Mouse (Mus musculus): Measurements from ENCODE around the gene Kcnq1.

Kcnq1 gene

DNA sequence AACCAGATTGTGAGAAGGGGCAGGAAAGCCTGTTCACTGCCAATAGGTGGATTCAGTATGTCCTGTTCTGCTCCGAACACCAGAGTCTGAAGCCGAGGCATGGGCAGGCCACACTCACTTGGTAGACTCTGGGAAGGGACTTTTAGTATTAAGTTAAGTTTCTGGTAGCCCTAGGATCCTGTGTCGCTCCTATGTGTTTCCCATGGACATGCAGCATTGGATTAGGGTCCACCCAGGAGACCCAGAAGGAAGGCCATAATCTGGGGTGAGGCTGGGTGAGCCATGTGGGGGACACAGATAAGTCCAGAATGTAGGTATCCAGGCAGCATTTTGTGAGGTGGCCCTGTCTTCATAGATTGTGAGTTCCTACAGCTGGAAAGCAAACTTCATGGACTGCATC, 81.0 kb downstream of the Kcnq1 start:
- no peak for DNase-seq

DNA sequence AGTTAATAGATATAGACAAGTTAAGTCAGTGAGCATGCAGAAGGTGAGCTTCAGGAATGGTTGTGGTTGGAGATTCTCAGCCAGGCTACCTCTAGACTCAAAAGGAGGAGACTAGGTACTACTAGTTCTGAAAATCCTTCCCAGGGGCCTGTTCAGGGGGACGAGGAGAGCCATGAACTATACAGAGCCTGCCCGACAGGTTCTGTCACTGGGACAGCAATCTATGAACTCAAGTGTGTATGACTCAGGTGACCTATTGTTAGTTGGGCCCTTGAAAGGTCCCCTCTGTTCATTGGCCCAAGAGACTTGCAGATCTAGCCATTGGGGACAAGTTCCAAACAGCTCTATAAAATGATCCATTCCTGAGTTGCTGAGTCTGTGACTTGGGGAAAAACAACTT, 82.4 kb downstream of the Kcnq1 start:
- no peak for DNase-seq

DNA sequence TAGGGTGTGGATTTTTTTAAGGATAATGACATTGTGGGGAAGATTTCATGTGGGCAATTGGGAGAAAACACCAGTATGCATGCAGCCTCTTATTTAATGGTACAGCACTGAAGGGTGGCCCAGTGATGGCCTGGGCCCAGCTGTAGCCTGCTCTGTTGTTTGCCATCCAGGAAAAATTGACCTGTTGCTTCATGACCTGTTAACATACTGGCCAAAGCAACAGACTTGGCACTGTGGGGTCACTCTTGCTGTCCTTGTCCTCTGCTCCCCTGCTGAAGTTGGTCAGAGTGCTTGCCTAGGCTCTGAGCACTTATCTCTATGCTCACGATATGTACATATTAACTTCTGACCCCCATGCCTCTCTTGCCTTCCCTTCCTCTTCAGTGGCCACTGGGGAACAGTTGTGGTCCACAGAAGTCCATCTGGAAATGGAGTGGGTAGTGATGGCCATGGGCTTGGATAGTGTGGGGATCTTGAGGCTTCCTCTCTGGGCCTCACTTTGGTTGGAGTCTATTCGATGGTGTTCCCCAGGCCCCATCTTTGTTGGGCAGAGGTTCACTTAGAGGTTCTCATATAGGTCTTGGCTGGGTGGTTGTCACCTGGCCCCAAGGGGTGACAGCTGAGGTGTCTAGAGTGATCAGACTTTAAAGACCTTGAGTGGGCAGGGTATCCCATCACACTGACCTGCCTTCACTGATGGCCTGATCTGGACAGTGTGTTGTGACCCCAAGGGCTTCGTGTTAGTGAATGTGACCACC, 84.0 kb downstream of the Kcnq1 start:
- no peak for DNase-seq

DNA sequence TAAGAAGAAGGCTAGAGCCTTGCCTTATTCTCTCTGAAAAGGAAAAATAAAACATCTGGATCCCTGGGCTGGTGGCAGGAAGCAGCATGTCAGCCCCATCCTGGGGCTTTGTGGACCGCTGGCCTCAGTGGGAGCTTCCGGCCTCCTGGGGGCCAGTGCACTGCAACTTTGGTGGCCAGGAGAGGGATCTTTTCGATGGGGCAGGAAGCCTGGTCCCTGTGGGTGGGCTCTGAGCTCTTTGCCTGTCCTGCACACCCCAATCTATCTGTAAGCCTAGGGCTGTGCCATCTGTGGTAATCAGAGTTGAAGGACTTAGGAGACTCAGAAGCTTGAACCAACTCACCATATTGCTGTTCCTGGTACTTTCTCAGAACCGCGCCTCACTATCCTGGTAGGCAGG, 84.7 kb downstream of the Kcnq1 start:
- no peak for DNase-seq

DNA sequence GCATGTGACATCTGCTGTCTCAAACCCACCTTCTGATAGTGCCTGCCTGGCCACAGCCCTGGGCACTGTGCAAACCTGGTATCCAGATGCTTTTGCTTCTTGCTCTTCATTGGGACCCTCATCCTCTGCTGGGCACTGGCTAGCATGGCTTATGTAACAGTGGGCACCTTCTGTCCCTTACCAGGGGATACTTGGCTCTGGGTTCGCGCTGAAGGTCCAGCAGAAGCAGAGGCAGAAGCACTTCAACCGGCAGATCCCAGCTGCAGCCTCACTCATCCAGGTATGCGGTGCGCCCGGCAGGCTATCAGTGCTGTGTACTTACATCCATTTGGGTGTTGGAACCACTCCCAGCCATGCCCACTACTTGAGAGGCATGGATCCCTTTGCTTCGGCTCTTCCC, 86.2 kb downstream of the Kcnq1 start:
- no peak for DNase-seq

DNA sequence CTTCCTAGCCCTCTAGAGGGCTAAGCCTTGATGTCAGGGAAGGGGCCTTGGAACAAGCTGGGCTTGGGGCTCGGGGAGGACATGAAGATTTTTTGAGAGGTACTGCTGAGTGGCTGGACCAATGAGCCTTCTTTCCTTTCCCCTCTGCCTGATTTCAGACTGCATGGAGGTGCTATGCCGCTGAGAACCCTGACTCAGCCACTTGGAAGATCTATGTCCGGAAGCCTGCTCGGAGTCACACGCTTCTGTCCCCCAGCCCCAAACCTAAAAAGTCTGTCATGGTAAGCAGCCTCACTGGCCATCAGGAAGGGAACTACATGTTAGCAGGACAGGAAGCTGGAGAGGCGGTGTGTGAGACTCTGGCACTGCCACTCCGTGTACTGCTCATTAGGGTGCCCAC, 87.9 kb downstream of the Kcnq1 start:
- no peak for DNase-seq

DNA sequence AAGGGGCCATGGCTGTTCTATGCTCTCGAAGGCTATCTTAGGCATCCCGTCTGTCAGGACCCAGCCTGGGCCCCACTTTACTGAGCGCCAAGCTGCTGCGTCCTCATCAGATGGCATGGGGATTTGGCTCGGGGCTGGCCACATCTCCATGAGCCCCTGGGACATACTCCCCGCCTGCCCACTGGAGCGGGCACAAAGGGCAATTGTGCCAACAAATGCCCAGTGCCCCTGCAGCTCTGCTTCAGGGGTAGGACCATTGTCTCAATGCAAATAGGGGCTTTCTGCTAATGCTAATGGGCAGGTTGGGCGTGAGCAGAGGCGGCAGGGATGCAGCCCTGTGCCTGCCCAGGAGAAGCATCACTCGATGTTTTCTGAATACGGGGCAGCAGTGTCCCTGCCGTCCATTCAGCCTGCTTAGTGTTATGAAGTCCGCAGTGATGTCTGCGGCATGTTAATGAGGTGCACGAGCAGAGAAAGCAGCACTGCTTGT, 91.8 kb downstream of the Kcnq1 start:
- no peak for DNase-seq

DNA sequence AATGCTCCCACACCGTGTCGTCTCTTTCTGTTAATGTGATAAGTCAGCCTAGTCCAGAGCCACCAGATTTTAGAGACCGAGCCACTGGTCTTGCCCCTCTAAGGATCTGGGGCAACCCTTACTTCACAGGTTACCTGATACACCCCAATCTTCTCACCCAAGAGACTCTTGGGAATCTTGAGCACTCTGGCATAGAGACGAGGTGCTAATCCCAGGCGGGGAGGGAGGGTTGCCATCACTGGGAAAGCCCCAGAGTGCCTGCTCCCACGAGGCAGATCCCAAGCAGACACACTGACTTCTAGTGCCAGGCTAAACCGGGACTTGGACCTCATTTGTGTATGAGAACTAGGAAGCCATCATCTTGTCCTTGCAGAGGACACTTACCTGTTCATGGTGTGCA, 92.3 kb downstream of the Kcnq1 start:
- no peak for DNase-seq

DNA sequence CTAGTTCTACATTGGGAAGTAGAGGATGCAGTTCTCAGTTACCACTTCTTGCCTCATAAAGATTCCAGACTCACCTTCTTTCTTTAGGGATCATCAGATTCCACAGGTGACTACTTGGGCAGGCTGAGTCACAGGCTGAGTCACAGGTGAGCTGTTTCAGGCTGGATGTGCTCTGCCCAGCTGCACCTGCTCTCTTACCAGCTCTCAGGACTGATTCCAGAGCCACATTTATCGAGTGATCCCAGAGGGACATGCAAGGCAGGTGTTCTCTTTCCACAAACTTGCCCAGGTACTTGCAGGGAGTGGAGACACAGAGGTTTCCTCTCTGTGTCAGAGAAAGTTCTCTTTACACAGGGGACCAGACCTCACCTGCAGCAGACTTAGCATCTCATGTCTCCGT, 95.1 kb downstream of the Kcnq1 start:
- no peak for DNase-seq

DNA sequence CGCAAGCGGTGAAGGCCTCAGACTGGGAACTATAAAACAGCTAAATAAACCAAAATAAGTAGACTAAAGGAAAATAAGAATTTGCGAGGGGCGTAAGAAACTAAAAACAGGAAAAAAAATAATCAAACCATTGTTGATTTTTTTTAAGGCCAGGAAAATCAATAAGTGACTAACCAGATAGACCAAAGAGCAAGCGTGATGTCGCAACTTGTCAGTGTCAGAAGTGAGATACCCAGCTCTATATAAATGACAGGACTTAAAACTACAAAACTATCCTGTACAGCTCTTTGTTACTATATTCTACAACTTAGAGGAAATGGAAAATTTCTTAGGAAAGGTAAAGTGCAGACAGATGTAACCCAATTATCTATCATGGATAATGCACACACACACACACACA, 97.7 kb downstream of the Kcnq1 start:
- DNase-seq, result no peak

DNA sequence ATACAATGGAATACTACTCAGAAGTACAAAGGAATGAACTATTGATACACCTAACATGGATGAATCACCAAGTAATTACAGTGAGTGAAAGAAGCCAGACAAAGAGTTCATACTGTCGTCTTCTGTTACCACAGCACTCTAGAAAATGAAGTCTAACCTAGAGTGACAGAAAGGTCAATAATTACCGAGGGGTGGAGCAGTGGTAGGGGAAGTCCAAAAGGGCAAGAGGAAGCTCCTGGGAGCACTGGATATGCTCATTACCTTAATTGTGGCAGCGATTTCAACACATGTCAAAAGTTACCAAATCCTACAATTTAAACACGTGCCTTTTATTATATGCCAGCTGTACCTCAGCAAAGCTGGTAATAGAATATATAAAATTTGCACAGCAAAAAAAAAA, 100.9 kb downstream of the Kcnq1 start:
- DNase-seq, result no peak

DNA sequence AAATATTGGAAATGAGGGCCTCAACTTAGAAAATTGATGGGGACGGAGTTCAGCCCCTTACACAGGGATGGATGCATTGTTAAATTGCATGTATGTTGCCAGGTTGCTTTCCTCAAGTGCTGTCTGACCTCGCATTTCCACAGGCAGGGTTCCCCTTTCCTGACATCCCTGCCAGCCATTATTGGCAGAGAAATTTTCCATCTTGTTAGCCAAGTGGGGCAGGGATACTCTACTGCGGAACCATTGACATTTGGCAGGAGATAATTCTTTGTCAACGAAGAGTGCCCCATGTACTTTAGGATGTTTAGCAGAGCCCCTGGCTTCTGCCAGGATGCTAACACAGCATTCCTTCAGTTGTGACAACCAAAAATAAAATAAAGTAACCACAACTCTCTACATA, 104.6 kb downstream of the Kcnq1 start:
- no peak for DNase-seq

DNA sequence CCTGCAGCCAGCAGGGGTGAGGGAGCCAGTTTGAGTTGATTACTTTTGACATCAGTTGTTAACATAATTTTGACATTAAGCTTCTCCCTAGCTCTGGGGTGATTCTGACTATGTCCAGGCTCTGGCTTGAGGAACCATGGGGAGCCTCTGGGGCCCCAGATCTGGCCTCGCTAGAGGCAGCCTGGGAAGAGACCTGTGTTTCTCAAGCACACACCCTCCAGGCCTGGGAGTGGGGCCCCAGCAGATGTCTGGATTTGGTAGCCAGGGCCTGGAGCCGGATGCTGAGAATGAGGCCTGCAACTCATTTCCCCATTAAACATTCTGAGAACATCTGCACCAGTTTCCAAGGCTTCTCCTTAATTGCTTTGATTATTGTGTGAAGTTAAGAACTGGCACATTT, 145.0 kb downstream of the Kcnq1 start:
- DNase-seq, result no peak

DNA sequence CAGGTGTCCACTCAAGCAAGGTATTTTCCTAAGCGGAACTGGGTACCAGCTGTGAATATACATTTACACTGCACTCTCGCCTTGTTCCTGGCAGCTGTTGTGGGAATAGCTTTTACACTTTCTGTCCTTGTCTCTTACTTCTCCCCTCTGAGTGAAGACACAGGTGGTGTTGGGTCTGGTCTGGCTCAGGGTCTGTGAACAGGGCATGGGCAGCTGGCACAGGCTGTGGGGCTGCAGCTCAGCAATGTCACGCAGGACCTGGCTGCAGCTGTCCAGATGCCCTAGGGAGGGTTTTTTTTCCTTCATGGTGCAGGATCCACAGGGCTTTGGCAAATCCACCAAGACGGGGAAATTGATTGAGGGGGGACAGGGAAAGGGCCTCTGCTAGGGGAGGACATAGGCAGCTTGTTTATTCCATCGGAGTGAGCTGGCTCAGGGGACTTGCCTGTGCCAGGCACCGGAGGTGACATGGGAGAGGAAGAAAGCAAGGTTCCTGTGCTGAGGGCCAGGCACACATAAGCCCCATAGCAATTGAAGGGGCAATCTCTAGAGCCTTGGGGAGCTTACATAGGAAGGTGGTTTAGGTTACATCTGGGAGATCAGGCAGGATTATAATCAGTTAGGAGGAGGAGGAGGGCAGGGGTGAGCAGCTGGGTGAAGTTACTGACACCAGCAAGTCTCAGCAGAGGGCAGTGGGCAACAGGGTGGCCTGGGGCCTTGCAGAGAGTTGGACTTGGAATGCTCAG, 147.1 kb downstream of the Kcnq1 start:
- DNase-seq, result no peak

DNA sequence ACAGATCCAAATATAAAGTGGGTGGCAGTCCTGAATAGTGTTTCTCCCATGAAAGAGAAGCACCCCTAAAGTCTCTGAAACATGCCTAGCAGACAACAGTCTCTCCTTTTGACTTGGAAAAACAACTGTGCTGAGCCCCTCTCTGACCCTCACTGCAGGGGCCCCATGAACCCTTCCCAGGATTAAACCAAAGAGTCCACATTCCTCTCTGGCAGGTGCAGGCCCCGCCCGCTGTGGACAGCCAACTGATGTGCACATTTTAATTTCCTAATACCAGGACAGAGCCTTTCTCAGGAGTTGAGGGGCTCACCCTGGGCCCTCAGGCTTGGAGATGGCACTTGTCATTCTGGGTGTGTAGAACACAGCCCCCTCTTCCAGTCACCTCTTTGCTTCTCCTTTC, 148.7 kb downstream of the Kcnq1 start:
- DNase-seq, result no peak

DNA sequence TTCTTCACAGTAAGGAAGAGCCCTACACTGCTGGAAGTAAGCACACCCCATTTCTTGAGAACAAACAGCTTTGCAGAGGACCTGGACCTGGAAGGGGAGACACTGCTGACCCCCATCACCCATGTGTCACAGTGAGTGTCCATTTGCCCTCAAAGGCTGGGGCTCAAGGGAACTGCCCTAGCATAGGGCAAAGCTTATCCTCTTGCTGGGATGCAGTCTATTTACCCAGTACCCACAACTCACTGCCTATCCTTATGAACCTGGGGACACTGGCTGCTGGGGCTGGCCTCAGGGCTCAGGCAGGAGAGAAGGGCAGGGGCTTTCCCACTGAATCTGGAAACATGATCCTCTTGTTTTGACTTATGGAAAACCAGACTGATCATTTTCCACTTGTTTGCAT, 155.1 kb downstream of the Kcnq1 start:
- no peak for DNase-seq

DNA sequence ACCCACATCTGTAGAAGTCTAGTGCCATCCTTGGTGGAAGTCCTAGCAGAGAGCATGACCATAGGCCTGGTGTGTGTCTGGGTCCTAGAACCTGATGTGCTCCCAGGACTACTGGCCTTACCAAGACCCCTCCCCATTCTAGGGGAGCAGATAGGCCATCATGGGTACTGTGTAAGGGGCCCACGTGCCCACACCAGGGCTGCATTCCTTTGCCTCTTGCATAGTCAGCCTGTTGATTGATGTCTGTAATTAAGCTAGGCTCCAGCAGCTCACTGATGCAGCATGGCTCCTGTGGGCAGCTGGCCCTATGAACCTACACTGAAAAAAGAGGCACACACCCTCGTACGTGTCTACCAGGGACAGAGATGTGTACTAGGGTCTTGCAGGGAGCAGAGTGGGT, 157.4 kb downstream of the Kcnq1 start:
- DNase-seq, result no peak

DNA sequence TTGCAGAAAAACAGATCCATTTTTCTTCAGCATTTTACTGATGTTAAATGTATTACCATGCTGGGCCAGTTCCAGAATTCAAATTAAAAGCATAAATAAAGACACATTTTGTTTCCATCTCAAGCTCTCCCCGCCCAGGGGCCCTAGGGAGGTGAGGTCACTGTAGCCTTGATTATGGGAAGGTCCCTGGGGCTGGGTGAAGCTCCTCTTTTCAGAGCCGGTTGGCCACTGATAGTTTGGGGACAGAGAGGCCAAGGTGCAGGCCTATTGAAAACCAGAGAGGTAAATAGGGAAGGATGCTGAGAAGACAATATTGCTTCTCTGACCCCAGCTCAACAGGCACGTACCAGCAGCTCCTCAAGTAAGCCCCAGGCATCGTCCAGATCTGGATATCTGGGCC, 157.8 kb downstream of the Kcnq1 start:
- DNase-seq, result no peak

DNA sequence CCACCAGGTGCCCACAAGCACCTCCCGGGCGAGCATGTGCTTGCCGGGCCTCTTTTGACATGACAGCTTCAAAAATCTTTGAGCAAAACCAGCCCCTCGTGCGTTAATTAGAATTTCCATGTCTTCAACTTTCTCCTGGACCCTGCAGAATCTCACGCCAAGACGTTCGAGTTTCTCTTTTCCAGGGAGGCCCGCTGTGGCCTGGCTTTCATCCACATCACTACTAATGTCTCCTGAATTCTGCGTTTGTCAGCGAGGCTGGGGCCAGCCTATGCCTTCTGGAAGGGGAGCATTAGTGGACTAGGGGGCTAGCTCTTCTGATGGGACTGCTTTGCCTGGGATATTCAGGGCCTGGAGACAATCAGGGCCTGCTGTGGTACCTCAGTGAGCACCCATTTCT, 159.2 kb downstream of the Kcnq1 start:
- no peak for DNase-seq

DNA sequence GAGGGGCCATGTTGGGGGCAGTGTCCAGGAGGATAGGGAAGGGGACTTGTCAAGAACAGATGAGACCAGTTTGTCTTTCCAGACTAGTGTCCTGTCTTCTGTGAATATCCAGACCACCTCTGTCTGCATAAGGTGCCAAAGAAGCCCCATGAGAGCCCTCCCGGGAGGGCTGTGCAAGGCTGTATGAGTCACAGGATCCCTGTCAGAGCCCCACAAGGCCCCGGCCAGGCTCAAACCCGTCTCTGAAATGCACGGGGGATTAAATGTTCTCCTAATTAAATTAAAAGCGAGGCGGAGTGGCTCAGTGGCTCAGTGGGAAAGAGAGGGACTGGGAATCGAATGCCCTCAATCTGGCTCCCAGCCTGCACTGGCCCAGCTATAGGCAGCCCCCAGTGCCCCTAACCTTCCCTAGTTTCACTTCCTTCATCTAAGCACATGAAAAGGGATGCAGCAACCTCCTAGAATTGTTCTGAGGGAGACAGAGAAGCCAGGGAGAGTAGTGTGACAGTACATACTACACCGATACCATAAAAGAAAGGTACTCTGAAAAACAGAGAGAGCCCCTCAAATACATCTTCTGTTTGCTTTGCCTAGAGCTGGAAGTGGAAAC, 159.8 kb downstream of the Kcnq1 start:
- DNase-seq, result no peak

DNA sequence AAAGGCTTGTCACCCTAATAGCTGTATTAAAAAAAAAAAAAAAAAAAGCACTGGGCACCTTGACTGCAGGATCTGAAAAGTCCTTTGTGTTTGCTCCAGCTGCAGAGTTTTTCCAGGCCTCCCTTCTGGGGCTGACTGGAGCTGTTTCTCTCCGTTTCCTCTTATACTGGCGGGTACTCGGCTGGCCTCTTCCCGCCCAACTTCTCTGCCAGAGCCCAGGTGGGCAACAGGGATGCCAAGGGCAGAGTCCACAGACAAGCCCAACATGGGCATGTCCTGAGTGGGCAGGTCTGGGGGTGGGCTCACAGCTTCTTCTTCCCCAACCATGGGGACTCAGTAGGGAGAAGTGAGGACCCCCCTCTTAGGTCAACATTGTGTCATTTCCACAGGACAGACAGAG, 167.6 kb downstream of the Kcnq1 start:
- no peak for DNase-seq

DNA sequence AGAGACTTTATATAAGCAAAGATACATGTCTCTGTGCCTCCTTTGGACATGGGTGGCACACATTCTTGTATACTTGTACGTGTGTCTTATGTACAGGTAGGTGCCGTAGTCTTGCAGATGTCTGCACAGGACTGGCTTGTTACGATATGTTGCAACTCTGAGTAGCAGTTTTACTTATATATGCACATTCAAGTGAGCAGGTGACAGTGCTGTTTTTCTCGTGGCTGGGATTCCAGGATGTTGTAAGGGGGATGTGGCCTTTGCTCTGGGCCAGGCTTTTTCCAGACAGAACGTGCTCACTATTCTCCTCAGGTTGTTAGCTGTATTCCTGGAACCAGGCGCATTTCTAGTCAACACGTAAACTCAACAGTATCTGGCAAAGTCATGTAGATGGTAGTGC, 168.9 kb downstream of the Kcnq1 start:
- no peak for DNase-seq

DNA sequence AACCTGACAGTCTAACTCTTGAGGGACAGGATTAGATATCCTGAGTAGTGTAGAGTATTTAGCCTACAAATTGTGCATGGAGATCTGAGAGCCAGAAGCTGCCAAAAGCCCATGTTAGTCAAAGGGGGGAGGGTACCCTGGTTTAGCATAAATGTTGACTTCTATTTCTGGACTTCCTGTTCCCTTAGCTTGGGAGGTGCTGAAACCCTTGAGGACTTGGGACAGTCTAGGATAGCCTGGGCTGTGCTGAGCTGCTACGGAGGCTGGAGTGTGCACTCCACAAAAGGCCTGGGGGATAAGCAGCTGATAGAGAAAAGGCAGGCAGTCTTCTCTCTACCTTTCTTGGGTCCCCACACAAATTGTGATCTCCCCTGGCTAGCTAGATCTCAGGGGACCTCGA, 177.5 kb downstream of the Kcnq1 start:
- DNase-seq, result no peak

DNA sequence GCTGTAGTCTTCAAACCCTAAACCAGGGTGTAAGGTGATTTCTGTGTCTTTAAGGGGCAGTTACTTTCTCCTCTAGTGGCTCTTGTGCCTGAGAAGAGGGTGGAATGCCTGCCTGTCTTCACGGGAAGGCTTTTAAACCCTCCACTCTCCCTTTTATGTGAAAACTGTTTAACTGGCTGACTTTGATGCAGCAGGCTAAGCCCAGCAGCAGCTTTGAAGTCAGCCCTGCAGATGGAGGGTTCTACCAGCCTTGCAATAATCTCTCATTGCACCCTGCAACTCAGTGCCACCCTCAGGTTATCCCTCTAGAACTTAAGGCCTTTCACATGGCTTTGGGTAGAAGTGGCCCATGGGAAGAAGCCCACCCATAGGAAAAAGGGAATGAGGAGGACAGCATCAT, 178.7 kb downstream of the Kcnq1 start:
- DNase-seq, result no peak
